Mouse (Mus musculus) midbrain, embryonic 11.5 days (tissue): ENCODE measurements around the gene Prdm16. TPM values are rescaled to one million over a fixed set of nuclear protein-coding genes. Genes with fewer than 3 reads are reported as not detected.

Experiments used
- ATAC-seq: fragments of 200-750 bp; cut with Nextera tagmentation; 2 replicates; pipeline ENCODE4 v1.8.0; 2017; ENCODE audit warnings: moderate TSS enrichment, moderate library complexity; ENCODE audit not compliant: low FRiP score
- DNase-seq: peaks from one replicate; pipeline ENCODE4 v3.0.0; 2015; ENCODE audit warnings: low spot score; ENCODE audit errors: missing footprints
- H3K27ac ChIP-seq: fragments of 300-500 bp; sonication (generic); 2 replicates; pipeline ENCODE4 v1.5.1; 2014; ENCODE audit warnings: low read depth, low read length
- H3K27me3 ChIP-seq: fragments of 300-500 bp; sonication (generic); 2 replicates; pipeline ENCODE4 v1.6.1; 2014; ENCODE audit warnings: mild to moderate bottlenecking, low read length, moderate library complexity, mixed read lengths; ENCODE audit not compliant: control insufficient read depth, insufficient read depth
- H3K36me3 ChIP-seq: fragments of 300-500 bp; sonication (generic); 2 replicates; pipeline ENCODE4 v1.6.1; 2014; ENCODE audit warnings: mild to moderate bottlenecking, low read length, moderate library complexity, mixed read lengths; ENCODE audit not compliant: control insufficient read depth, insufficient read depth
- H3K4me1 ChIP-seq: fragments of 300-500 bp; sonication (generic); 2 replicates; pipeline ENCODE4 v1.6.1; 2014; ENCODE audit warnings: low read length; ENCODE audit not compliant: control insufficient read depth, insufficient read depth
- H3K4me2 ChIP-seq: fragments of 300-500 bp; sonication (generic); 2 replicates; pipeline ENCODE4 v1.6.1; 2014; ENCODE audit warnings: mild to moderate bottlenecking, moderate library complexity
- H3K4me3 ChIP-seq: fragments of 300-500 bp; sonication (generic); 2 replicates; pipeline ENCODE4 v1.5.1; 2014; ENCODE audit warnings: low read depth, low read length
- H3K9ac ChIP-seq: fragments of 300-500 bp; sonication (generic); 2 replicates; pipeline ENCODE4 v1.6.1; 2014; ENCODE audit warnings: low read length
- H3K9me3 ChIP-seq: fragments of 300-500 bp; sonication (generic); 2 replicates; pipeline ENCODE4 v1.6.1; 2016; ENCODE audit warnings: low read length; ENCODE audit not compliant: control insufficient read depth
- WGBS: fragments of 180-500 bp; shearing (Covaris S2); extraction: QIAGEN DNeasy Blood & Tissue Kit; methylation state at CpG from one replicate; pipeline ENCODE4 v1.1.7; 2014; 5-methylcytosine and 5-hydroxymethylcytosine counted together
- polyA plus RNA-seq: library from polyadenylated mRNA; unstranded; fragments of >200 nt; fragmentation: Nextera tagmentation; extraction: Ambion mirVana; gene quantifications from 2 replicates; pipeline ENCODE4 v1.2.1, GENCODE M21; 2014

The Prdm16 gene
- polyA plus RNA-seq, 1 experiment from 2014 or later: 8.0 TPM

- H3K27ac ChIP-seq: no peak overlapping the region
- no peaks in the 10 kb centered on the region for H3K4me1 ChIP-seq
- DNase-seq (peak; percentile 37), ATAC-seq (no peak)
- H3K4me2 ChIP-seq: no peak overlapping the region
- H3K9ac ChIP-seq: no peak overlapping the region
- no peaks in the 10 kb centered on the region for H3K36me3 ChIP-seq
- H3K27me3 ChIP-seq: peaks cover 2% of the 10 kb centered on the region; the same call in 1 of the 2 replicates
- no peaks in the 10 kb centered on the region for H3K9me3 ChIP-seq
- WGBS: 76% methylated on average over 8 of the region's 8 CpGs
- H3K4me3 ChIP-seq: no peak overlapping the region
Observed at GRCm38 (mm10) chr4:154671232-154671912, 34.7 kb upstream of the Prdm16 start.

- Histone ChIP-seq H3K36me3 (no peaks in the 10 kb centered on the region), H3K27ac (no peak within 1 kb of the TSS), H3K9me3 (no peaks in the 10 kb centered on the region), H3K27me3 (no peaks in the 10 kb centered on the region), H3K9ac (no peak within 1 kb of the TSS), H3K4me2 (no peak within 1 kb of the TSS), H3K4me3 (no peak within 1 kb of the TSS), H3K4me1 (no peaks in the 10 kb centered on the region)
- DNase-seq (no peak), ATAC-seq (no peak)
- WGBS: 91% methylated on average over 2 of the region's 2 CpGs
Observed at GRCm38 (mm10) chr4:154667767-154668166, 31.1 kb upstream of the Prdm16 start, which contains the start of gene Actrt2. Gene Actrt2, minus strand, starts transcription at chr4:154667867.

GRCm38 (mm10) chr4:154662681-154663215, 26.1 kb upstream of the Prdm16 start:
- Histone ChIP-seq H3K9me3 (no peaks in the 10 kb centered on the region), H3K4me2 (no peak overlapping the region), H3K9ac (no peak overlapping the region), H3K27ac (no peak overlapping the region), H3K36me3 (no peaks in the 10 kb centered on the region), H3K4me1 (no peaks in the 10 kb centered on the region), H3K4me3 (no peak overlapping the region), H3K27me3 (no peaks in the 10 kb centered on the region)
- ATAC-seq (no peak), DNase-seq (no peak)
- 71% methylated on average over 12 of the region's 12 CpGs for WGBS

GRCm38 (mm10) chr4:154661256-154661655, 24.6 kb upstream of the Prdm16 start:
- DNase-seq (no peak), ATAC-seq (no peak)
- Histone ChIP-seq H3K36me3 (no peaks in the 10 kb centered on the region), H3K4me2 (no peak overlapping the region), H3K27me3 (no peaks in the 10 kb centered on the region), H3K27ac (no peak overlapping the region), H3K9me3 (no peaks in the 10 kb centered on the region), H3K4me1 (no peaks in the 10 kb centered on the region), H3K4me3 (no peak overlapping the region), H3K9ac (no peak overlapping the region)
- WGBS: 56% methylated on average over 6 of the region's 6 CpGs

GRCm38 (mm10) chr4:154660025-154660424, 23.4 kb upstream of the Prdm16 start:
- Histone ChIP-seq H3K9me3 (no peaks in the 10 kb centered on the region), H3K4me3 (no peak overlapping the region), H3K27me3 (no peaks in the 10 kb centered on the region), H3K4me1 (no peaks in the 10 kb centered on the region), H3K27ac (no peak overlapping the region), H3K36me3 (no peaks in the 10 kb centered on the region), H3K9ac (no peak overlapping the region), H3K4me2 (no peak overlapping the region)
- no peak for DNase-seq
- ATAC-seq: no peak

- peaks cover 6% of the 10 kb centered on the region; the same call in 1 of the 2 replicates for H3K4me1 ChIP-seq
- ATAC-seq: no peak
- no peak for DNase-seq
- H3K9me3 ChIP-seq: no peaks in the 10 kb centered on the region
- no peak overlapping the region for H3K4me2 ChIP-seq
- no peak overlapping the region for H3K9ac ChIP-seq
- H3K36me3 ChIP-seq: no peaks in the 10 kb centered on the region
- 82% methylated on average over 15 of the region's 15 CpGs for WGBS
- no peak overlapping the region for H3K4me3 ChIP-seq
- no peak overlapping the region for H3K27ac ChIP-seq
- no peaks in the 10 kb centered on the region for H3K27me3 ChIP-seq
Observed at GRCm38 (mm10) chr4:154655134-154655910, 18.6 kb upstream of the Prdm16 start.

GRCm38 (mm10) chr4:154652494-154652893, 15.8 kb upstream of the Prdm16 start:
- Histone ChIP-seq H3K4me1 (peaks cover 6% of the 10 kb centered on the region; the same call in 1 of the 2 replicates), H3K36me3 (no peaks in the 10 kb centered on the region), H3K9me3 (no peaks in the 10 kb centered on the region), H3K4me2 (no peak overlapping the region), H3K4me3 (no peak overlapping the region), H3K9ac (no peak overlapping the region), H3K27me3 (0 out of 2 replicates have a peak, but pooled peaks cover 4% of the 10 kb centered on the region), H3K27ac (no peak overlapping the region)
- 11% methylated on average over 5 of the region's 5 CpGs for WGBS
- ATAC-seq (no peak), DNase-seq (no peak)

GRCm38 (mm10) chr4:154649083-154649747, 12.5 kb upstream of the Prdm16 start:
- Histone ChIP-seq H3K27me3 (peaks cover 12% of the 10 kb centered on the region), H3K27ac (no peak overlapping the region), H3K9me3 (no peaks in the 10 kb centered on the region; the same call in 1 of the 2 replicates), H3K36me3 (no peaks in the 10 kb centered on the region), H3K4me3 (no peak overlapping the region), H3K9ac (no peak overlapping the region), H3K4me1 (peaks cover 6% of the 10 kb centered on the region; the same call in 1 of the 2 replicates), H3K4me2 (no peak overlapping the region)
- ATAC-seq (no peak), DNase-seq (no peak)
- 82% methylated on average over 19 of the region's 19 CpGs for WGBS
